Mouse (Mus musculus) liver, embryonic 14.5 days (tissue): ENCODE data around the gene Rbm18.

Experiments
- CTCF ChIP-seq: IDR thresholded peaks from 2 replicates; pipeline ENCODE4 v1.5.1; 2016; ENCODE audit warnings: antibody characterized with exemption, low read depth, control low read depth
- EP300 ChIP-seq: IDR thresholded peaks from 2 replicates; pipeline ENCODE4 v1.6.1; 2016; ENCODE audit warnings: antibody characterized with exemption, low read depth

- no peak for TF ChIP-seq CTCF
- TF ChIP-seq EP300 = no peak
Observed at GRCm38 (mm10) chr2:36135887-36136286, 686 bp downstream of the Rbm18 start.
